Mouse (Mus musculus): Measurements from ENCODE around the gene Ak4.

Ak4 gene

DNA sequence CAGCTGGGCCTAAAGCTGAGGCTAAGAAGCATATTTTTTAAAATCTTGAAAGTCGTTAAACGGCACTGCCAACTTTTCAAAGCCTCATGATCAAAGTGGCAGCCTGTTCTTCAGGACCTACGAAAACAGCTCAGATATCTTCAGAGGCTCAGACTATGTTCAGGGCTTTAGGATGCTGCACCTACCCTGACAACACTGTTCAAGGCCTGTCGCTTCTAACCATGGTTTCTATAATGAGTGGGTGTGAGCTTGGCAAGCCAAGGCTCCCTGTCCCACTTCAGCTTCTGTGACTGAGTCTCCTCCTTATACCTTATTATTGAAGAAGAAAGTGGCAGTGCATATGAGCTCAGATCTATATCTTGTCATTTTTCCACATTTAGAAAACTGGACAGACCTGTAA, 40.3 kb downstream of the Ak4 start:
- DNase-seq (ENCODE audit: low spot score) = no peak

DNA sequence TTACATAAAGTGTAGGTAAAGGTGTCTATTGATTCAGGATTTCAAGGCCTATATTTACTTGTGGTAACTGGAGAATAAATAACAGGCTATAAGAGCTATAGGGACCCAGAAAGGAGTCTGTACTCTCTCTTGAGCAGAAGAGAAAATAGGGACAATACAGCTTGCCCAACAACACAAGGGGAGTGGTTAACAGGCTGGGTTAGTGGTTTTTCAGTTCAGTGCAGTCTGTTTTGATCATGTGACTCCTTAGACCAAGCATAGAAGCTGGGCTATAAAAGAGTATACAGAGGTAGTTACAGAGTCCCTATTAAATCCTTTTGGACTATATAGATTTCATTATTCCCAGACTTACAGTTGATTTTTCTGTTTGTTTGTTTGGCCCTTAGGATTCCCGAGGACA, 41.0 kb downstream of the Ak4 start:
- no peak for DNase-seq (ENCODE audit: low spot score)

DNA sequence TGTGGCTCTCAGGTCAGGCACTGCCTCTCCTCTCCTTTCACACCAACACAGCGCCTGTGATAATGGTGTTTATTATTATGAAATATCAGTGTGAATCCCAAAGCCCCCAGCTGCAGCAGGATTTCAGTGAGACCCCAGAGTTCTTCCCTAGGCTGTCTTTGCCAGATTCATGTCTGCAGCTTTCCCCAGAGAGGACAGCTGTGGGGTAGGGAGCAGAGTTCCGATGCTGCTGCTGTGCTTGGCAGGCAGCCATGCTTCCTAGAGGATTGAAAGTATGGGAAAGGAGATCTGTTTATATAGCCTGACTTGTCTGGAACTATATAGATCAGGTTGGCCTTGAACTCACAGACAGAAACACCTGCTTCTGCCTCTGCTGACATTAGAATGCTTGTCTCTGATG, 43.0 kb downstream of the Ak4 start:
- no peak for DNase-seq (ENCODE audit: low spot score)

DNA sequence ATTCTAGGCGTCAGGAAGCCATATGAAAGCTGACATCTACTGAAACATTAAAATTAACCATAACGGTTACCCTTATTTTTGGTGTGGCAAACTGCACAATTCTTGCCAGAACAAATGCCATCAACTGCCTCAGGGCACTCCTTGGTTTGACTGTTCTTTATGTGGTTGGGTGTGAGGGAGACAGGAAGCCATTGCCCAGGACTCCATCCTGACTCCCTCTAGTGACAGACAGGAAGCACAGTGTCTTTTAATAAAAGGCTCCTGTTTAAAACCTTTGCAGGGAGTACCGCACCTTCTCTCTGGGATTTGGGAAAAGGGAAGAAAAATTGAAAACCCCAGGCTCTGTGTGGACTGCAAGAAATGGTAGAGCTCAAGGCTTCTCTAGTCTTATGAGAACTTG, 47.2 kb downstream of the Ak4 start:
- DNase-seq (ENCODE audit: low spot score) = no peak

DNA sequence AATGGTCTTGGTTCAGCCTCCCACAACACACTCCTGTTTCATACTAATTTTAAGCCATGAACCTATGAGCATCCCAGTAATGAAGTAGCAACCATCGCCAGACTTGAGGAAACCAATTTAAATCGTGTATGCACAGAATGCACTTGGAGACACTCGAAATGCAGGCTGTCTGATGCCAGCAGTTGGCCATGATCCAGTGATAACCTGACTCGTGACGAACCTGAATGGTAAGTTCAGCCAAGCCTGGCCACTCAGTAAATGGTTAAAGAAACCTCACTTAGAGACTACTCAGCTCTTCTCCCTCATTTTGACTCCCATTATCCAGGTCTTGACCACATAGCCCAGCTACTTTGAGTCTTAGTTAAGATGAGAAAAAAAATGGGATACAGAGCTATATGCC, 50.2 kb downstream of the Ak4 start:
- no peak for DNase-seq (ENCODE audit: low spot score)

DNA sequence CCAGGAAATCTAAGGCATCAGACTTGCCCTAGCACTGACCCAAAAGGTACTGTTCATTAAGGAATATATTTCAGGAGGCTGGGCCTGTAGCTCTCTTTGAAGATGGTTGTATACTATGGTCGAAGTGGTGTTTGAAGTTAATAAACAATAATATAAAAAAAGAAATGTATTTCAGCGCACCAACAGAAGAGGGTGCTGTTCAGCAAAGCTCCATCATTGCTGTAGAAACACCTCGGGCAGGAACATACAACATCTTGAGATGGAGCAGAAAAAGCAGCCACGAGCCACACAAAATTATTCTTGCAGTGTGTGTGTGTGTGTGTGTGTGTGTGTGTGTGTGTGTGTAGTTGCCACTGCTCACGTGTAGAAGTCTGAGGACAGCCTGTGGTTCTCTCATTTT, 51.5 kb downstream of the Ak4 start:
- DNase-seq (ENCODE audit: low spot score) = peak; percentile 18

DNA sequence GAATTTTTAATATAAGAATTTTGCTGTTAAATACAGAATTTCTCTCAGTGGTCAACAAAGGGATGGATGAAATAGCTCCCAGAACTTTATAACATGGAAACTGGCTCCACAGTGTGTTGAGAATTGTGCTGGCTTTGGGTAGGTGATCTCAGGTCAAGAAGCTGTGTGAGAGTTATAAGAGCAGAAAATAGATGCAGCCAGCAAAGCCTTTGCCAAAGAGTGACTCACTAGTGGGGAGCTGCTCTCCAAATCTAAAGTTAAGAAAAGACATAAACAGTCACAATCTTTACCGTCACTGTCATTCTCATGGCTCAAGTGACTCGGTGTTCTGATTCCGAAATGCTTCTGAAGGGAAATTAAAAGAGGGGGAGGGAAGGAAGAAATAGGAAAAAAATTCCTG, 53.7 kb downstream of the Ak4 start:
- DNase-seq (ENCODE audit: low spot score) = no peak

DNA sequence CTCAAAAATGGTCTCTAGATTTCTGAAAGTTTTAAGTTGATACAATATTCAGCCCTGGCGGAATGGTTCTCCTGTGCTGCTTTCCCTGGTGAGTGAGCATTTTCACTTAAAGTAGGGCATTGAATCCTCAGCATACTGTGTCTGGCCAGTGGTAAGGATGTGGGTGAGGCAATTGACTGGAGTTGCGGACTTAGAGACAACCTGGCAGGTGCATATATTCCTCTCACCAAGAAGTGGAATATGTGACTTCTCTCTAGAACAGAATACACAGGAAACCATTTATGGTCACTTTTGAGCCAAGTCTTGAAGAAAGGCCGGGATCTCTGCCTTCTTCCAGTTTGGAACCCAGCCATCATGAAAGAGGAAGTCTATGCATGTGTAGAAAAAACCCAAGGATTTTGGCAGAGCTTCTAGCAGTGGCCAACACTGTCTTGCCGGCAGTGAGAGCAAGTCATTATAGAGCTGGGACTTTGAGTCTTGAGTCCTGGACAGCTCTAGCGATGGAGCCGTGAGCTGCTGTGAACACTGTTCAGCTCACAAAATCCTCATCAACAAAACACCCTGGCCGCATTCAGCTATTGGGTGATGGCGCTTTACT, 71.3 kb downstream of the Ak4 start:
- no peak for DNase-seq (ENCODE audit: low spot score)

DNA sequence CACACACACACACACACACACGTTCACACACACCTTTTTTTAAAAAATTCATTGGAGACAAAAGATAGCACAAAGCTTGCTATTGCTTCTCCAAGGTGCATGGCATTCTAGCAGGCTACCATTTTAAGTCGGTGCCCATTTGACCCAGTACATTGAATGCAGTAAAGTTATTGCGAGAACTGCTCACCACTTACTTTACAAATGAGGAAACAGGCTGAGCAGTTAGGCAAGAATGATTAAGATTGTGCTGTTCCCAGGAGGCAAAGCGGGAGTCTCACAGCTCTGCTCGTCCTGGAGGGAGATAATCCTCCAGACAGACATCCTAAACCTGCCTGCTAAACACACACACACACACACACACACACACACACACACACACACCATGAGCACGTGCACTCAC, 72.6 kb downstream of the Ak4 start:
- DNase-seq (ENCODE audit: low spot score) = no peak

DNA sequence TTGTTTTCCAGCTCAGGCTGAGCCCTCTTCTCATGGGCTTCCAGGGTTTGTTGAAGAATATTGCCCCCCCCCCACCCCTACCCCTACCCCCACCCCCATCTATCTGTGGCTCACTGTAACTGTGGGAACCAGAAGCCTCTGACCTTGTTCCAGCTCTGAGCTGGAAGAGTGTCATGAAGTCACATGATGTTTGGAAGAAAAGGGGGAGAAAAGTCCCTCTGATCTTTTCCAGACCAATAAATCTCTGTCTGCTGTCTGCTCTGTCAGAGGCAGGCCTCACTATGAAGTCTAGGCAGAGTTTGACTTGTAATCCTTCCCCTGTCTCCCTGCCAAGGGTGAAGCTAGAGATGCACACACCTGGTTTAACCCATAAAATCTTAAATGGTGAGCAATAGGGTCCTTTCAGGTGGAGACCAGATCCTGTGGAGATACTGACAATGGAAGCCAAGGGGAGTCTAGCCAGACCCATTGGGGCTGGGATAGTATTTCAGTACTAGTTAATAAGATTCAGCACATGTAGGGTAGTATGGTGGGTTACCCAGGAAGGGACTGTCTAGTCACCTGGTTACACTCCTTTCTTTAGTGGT, 74.6 kb downstream of the Ak4 start:
- no peak for DNase-seq (ENCODE audit: low spot score)

DNA sequence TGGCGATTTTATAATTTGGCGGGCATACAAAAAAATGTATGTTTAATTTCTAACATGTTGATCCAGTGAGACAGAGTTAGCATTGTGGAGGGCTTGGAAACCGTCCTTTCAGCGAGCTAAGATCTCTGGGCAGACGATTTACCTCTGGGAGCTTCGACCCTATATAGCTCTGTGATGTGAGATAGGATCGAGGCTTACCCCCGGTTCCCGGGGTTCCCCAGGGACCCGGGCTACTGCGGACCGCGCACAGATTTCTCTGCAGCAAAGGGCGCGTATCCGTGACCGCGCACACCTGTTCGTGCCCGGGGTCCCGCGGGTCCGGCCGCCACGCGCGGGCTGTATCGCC, 77.1 kb downstream of the Ak4 start:
- no peak for DNase-seq (ENCODE audit: low spot score)

DNA sequence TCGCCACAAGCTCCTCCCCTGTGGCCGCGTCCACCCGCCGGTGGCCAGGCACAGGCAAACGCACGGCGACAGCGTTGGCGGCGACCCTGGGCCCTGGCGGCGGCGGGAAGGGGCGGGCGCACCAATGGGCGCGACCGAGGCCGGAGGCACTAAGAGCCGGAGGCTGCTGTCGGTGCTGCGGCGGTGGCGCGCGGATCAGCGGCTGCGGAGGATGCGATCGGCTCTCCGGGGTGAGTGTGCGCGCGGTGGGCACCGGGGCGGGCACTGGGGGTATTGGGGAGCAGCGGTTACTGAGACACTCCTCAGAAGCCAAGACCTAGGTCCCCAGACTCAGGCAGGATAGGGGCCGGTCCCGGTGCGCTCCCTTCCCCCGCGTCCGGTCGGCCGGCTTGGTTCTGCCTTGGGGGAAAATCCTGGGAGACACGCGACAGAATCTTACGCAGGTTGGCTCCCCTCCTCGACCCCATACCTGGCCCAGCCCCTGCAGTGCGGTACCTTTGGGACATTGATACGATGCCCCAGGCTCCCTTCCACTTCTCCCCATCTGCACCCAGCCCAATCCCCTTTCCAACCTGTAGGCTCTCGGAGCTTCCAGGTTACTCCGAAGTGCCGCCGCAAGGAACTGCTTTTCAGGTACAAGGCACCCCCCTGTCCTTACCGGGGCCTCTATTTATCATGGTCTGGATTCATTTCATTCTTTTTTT, 77.6 kb downstream of the Ak4 start, which contains the start of gene Dnajc6:
Gene Dnajc6 (plus strand): TSS at position 115 of the 704 bp plus-strand sequence.
- DNase-seq (ENCODE audit: low spot score) = no peak

DNA sequence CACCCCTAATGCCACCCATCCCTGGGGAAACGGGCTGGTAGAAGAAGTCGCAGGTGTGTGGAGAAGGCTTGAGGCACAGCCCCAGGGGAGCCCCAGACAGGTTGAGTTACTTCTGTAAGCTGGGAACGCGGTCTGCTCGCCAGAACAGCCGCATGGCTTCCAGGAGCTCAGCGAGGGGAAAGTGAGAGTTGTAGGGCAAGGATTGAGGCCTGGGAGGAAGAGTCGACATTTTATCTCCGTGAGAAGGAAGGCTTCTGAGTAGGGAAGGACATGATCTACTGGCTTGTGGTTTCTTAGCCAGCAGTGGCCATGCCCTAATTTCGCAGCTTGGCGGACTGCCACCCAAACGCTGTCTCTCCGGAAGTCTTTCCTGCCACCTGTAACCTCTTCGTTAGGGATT, 78.3 kb downstream of the Ak4 start:
- DNase-seq (ENCODE audit: low spot score) = no peak

DNA sequence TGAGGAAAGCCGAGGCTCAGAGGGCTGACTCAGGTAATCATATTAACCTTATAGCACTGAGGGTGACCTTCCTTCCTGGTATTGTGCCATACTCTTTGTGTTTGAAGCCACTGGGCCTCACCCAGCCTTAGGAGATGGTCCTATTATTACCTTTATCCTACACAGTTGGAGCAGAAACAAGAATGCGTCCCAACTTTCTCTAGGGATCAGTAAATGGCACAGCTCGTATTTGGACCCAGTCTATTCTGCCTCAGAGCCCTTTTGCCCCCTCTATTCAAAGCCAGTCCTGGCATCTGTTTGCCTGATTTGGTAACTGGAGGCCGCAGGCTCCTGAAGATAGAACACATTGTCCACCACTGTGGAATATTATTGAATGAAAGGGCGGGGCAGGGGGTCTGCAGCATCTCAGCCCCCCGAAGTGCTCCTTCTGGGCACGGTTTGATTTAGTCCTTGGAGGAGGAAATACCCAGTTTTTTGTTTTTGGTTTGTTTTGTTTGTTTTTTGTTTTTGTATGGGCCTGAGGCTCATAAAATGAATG, 85.5 kb downstream of the Ak4 start:
- no peak for DNase-seq (ENCODE audit: low spot score)

DNA sequence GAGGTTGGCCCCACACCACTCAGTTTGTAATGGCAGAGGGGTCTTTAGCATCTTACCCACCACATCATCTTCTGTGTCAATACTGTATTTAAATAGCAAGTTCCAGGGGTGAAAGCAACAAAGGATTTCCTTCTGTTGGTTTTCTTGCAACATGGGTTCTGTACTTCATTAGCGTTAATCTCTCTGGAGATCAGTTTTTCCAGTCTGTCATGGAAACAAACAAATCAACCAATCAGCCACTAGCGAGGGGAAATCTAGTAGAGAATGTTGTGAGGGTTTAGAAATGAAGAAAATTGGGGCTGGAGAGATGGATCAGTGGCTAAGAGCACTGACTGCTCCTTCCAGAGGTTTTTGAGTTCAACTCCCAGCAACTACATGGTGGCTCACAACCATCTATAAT, 86.9 kb downstream of the Ak4 start:
- no peak for DNase-seq (ENCODE audit: low spot score)

DNA sequence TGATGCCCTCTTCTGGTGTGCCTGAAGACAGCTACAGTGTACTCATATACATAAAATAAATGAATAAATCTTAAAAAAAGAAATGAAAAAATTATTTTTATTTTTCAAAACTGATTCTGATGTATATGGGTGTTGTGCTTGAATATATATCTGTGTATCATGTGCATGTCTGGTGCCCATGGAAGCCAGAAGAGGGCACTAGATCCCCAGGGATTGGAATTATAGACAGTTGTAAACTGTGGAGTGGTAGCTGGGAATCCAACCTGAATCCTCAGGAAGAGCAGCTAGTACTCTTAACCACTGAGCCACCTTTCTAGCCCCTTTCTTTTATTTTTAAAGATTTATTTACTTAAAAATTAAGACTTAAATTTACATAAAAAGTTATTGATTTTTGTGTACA, 87.3 kb downstream of the Ak4 start:
- no peak for DNase-seq (ENCODE audit: low spot score)

DNA sequence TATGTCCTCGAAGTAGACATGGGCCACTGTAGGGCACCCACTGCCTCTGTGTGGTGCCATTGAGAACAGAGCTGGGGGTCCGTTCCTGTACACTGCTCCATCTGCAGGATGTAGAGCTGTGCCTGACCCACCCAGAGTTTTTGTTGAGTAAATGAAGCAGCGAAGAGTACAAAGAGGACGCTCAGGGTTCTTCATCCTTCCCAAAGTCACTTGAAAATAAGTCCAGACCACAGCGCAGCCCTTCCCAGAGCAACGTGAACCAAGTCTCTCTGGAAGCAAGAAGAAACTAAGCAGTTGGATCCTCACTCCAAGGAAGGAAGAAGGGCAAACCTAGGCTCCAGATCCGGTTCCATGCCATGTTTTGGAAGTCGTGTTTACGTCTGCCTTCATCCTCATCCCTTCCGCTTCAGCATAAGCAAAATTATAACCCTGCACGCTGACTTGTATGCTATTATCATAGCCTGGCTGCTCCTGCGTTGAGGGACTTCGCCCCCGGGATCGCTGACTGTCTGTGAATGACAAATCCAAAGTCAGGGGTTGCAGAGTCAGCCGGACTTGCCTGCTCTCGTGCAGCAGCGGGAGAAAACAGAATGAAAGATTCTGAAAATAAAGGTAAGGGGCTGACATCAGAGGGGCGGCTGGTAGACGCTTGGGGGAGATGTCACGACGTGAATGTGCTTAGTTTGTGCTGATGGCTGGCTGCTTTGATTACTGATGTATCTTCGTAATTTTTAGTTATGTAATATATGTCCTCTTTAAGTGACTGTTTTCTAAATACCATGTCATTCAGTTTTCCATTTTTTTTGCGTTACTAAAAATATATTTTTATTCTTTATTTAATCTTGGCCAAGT, 88.7 kb downstream of the Ak4 start:
- DNase-seq (ENCODE audit: low spot score) = peak; percentile 35

DNA sequence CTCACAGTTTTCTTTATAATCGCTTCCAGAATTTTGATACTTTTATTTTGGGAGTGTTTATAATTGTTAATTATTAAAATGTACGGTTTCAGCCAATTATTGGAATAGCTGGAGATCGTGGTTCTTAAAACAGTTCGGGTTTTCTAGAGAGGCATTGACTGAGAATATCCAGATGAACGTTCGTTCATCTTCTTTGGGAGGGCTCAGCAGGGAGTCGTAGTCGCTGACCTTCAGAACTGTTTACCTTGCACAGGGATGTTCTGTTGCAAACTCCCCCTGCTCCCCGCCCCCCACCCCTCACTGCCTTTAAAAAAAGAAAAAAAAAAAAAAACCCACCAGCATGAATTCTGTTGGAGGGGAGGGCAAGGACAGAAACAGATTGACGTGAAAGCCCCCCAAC, 89.4 kb downstream of the Ak4 start:
- DNase-seq (ENCODE audit: low spot score) = no peak

DNA sequence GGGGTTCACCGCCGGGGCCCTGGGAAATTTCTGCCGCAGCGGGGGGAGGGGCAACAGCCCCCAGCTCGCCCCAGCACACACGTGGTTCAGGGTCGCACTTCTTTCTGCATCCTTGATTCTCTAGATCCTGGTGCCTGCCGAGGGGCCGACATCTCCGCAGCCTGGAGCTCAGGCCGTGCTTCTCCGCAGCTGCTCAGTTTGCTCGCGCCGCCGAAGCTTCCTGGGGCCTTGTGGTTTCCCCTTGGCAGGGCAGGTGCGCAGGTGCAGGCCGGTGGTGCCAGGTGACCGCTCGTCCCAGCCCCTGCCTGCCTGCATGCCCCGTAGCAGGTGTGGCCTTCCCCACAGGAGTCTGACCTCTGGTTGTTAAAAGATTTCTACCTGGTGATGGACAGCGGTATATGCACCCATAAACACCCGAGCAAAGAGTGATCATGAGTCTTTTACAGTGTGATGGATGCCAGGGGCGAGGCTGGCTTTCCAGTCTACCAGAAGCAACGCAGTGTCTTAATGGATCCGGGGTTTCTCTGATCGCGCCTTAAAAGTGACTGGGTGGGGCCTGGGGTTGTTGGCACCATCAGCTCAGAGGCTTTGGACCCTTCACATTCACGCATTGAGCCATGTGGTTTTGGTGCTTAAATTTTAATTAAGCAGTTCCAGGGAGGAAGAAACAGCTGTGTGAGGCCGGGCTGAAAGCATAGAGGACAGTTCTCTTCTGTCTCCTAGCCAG, 89.9 kb downstream of the Ak4 start:
- DNase-seq (ENCODE audit: low spot score) = no peak

DNA sequence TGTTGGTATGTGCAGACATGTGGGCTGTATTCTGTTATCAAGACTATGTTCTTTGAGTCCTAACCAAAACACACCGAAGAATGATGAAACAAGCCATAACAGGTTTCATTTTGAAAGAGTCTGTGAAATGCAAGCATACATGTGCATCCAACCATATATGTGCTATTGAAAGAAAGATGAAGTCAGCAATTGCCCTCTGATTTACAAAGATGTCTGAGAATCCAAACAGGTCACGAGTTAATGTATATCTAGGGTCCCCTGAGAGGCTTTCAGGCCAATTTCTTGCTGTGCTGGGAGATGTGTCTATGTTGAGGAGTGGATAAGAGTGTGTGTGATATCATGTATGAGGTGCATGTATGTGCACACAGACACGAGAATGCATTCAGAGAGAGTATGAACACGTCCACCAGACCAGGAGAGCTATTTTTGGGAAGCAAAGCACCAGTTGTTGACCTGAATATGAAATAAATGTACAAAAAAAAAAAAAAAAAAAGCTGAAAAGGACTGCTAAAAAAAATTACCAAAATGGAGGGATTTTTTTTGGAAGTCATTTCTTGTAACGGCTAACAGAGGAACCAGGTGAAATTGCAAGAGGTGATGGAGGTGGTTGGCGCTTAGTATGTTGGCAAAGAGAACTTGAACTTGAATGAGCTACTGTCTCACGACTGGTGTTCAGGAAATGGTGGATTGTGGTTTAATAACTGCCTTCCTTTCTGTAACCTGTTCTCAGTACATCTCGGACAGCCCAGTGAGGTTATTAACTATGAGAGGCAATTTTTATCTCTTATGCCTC, 91.2 kb downstream of the Ak4 start:
- no peak for DNase-seq (ENCODE audit: low spot score)

DNA sequence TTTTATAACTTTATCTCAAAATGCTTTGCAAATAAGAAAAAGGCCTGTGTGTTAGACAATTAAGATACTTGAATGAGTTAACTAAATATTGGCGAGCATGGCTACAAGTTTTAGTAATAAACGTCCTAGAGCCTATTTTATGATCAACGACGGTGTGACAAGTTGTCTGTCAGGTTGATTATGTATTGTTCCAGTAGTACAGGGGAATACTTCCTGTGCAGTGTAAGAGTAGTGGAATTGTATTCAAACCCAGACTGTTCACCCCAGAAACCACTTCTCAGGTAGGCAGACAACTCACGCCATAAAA, 91.8 kb downstream of the Ak4 start:
- DNase-seq (ENCODE audit: low spot score) = no peak

Data from layer of hippocampus, adult 9-10 months (tissue).